Mouse (Mus musculus): ENCODE results near the gene Sord.

DNA sequence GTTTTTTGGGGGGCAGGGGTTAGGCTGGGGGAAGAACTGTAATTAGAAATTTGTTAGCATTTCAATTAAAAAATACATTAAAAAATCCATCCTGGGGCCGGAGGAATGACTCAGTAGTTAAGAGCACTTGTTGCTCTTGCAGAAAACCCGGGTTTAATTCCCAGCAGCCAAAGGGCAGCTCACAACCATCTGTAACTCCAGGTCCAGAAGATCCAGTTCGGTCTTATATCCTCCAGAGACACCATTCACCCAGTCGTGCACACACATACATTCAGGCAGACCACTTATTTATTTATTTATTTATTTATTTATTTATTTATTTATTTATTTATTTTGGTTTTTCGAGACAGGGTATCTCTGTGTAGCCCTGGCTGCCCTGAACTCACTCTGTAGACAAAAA, 1.2 kb upstream of the Sord start:
- TF ChIP-seq CTCF (IDR thresholded peaks at IDR 0.05; ENCODE audit: low read depth, low read length), result no peak
- TF ChIP-seq TAL1 (conservative IDR thresholded peaks at IDR 0.05; ENCODE audit: low read depth, low read length), result no peak
- TF ChIP-seq GATA1 (IDR thresholded peaks at IDR 0.05; ENCODE audit: borderline replicate concordance, low read length), result no peak
- no peak for TF ChIP-seq POLR2AphosphoS5 (IDR thresholded peaks at IDR 0.05; ENCODE audit: insufficient replicate concordance, low read depth, low read length)
- no peak for TF ChIP-seq GATA2 (IDR thresholded peaks at IDR 0.05; ENCODE audit: borderline replicate concordance, low read depth, low read length)

Measured in G1E (cell line).